Mouse (Mus musculus) heart, embryonic 10.5 days (tissue): ENCODE results near the gene Resf1. TPM values are rescaled to one million over a fixed set of nuclear protein-coding genes. Genes with fewer than 3 reads are reported as not detected.
"Not testable (repeated sequence)": the region's sequence is repeated elsewhere in the genome, so short reads cannot be mapped to it uniquely, and the experiment has no call there.

ENCODE experiments used
- DNase-seq: peaks from one replicate; pipeline ENCODE4 v3.0.0-alpha.2; 2017; ENCODE audit warnings: low spot score
- H3K27ac ChIP-seq: fragments of 300-500 bp; sonication (generic); 2 replicates; pipeline ENCODE4 v1.5.1; 2016; ENCODE audit warnings: mild to moderate bottlenecking
- H3K27me3 ChIP-seq: fragments of 300-500 bp; sonication (generic); 2 replicates; pipeline ENCODE4 v1.6.1; 2016; ENCODE audit warnings: mild to moderate bottlenecking; ENCODE audit not compliant: poor library complexity, insufficient read depth, severe bottlenecking
- H3K36me3 ChIP-seq: fragments of 300-500 bp; sonication (generic); 2 replicates; pipeline ENCODE4 v1.6.1; 2016; ENCODE audit warnings: mild to moderate bottlenecking, moderate library complexity
- H3K4me1 ChIP-seq: fragments of 300-500 bp; sonication (generic); 2 replicates; pipeline ENCODE4 v1.6.1; 2016; ENCODE audit warnings: mild to moderate bottlenecking
- H3K4me3 ChIP-seq: fragments of 300-500 bp; sonication (generic); 2 replicates; pipeline ENCODE4 v1.5.1; 2016; ENCODE audit warnings: mild to moderate bottlenecking, moderate library complexity
- H3K9me3 ChIP-seq: fragments of 300-500 bp; sonication (generic); 2 replicates; pipeline ENCODE4 v1.6.1; 2016; ENCODE audit warnings: mild to moderate bottlenecking, moderate library complexity
- WGBS: fragments of 180-500 bp; shearing (Covaris S2); methylation state at CpG from one replicate; pipeline ENCODE4 v1.1.7; 2016; 5-methylcytosine and 5-hydroxymethylcytosine counted together
- polyA plus RNA-seq: library from polyadenylated mRNA; unstranded; fragments of >200 nt; fragmentation: Nextera tagmentation; extraction: Ambion mirVana; gene quantifications from 2 replicates; pipeline ENCODE4 v1.2.1, GENCODE M21; 2016

The Resf1 gene
- polyA plus RNA-seq, 1 experiment from 2014 or later: 45.5 TPM

- no peaks in the 10 kb centered on the region for H3K27me3 ChIP-seq
- H3K27ac ChIP-seq: no peak overlapping the region
- 77% methylated on average over 1 of the region's 1 CpGs for WGBS
- H3K4me1 ChIP-seq: 0 out of 2 replicates have a peak, but pooled peaks cover 3% of the 10 kb centered on the region
- no peak for DNase-seq
- H3K4me3 ChIP-seq: no peak overlapping the region
- H3K9me3 ChIP-seq: no peaks in the 10 kb centered on the region
- peaks cover 42% of the 10 kb centered on the region for H3K36me3 ChIP-seq
Measured at GRCm38 (mm10) chr6:149312221-149312620, 3.0 kb downstream of the Resf1 start.

- Histone ChIP-seq H3K27me3 (no peaks in the 10 kb centered on the region), H3K36me3 (peaks cover 65% of the 10 kb centered on the region), H3K9me3 (no peaks in the 10 kb centered on the region), H3K4me3 (no peak overlapping the region), H3K27ac (no peak overlapping the region), H3K4me1 (0 out of 2 replicates have a peak, but pooled peaks cover 3% of the 10 kb centered on the region)
- WGBS: 94% methylated on average over 2 of the region's 2 CpGs
- no peak for DNase-seq
Measured at GRCm38 (mm10) chr6:149314918-149315317, 5.7 kb downstream of the Resf1 start.

DNA sequence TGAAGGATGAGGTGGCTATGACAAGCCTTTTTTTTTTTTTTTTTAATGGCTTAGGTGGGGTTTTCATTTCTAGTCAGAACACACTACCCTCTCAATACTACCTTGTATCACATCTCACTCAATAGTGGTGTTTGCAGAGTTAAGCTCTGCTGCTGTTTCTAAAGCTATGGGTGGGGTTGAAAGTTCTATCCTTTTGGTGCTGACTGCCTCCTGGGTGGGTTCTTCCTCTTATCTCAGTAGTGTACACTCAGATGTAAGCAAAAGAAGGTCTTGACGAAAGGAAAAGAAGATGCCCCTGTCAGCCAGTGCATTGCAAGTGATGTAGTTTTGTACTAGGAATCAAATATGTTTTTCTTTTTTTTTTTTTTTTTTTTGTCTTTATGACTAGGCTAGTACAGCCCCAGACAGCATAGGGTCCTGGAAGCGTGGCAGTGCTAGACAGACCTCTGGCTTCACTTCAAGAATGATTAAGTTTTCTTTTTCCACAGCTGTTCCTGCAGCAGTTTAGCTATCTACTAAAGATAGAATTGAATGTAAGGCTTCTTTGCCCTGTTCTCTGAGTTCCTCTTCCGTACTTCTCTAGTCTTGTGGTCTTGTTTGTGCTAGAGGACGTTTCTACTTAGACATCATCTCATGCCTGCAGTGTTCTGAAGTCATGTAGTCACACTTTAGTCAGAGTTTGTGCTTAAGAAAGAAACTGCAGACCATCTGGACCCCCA, 14.5 kb downstream of the Resf1 start:
- no peaks in the 10 kb centered on the region for H3K27me3 ChIP-seq
- H3K4me3 ChIP-seq: no peak overlapping the region
- H3K9me3 ChIP-seq: no peaks in the 10 kb centered on the region
- WGBS: 70% methylated on average over 4 of the region's 4 CpGs
- DNase-seq: no peak
- no peaks in the 10 kb centered on the region for H3K4me1 ChIP-seq
- no peak overlapping the region for H3K27ac ChIP-seq
- peaks cover 86% of the 10 kb centered on the region for H3K36me3 ChIP-seq

- 94% methylated on average over 6 of the region's 6 CpGs for WGBS
- H3K36me3 ChIP-seq: peaks cover 90% of the 10 kb centered on the region
- H3K4me1 ChIP-seq: no peaks in the 10 kb centered on the region
- no peak overlapping the region for H3K4me3 ChIP-seq
- H3K27ac ChIP-seq: no peak overlapping the region
- no peaks in the 10 kb centered on the region for H3K9me3 ChIP-seq
- no peaks in the 10 kb centered on the region for H3K27me3 ChIP-seq
- no peak for DNase-seq
Measured at GRCm38 (mm10) chr6:149324242-149324633, 15.0 kb downstream of the Resf1 start.

DNA sequence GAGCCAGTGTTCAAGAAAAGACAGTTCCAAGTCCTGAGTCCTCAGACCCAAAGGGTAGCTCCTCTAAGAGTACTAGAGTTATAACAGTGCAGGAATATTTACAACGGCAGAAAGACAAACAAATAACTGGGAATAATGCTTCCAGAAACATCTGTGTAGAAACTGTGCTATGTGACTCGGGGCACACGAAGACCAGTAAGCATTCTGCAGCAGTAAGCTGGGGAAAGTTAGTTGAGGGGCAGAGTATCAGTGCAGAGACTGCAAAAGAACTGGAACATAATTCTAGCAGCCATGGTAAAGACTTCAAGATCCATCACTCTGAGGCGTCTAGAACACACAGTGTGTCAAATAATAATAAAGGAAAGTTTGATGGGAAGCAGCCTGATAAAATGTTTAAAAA, 19.9 kb downstream of the Resf1 start:
- H3K27me3 ChIP-seq: no peaks in the 10 kb centered on the region
- H3K27ac ChIP-seq: no peak overlapping the region
- H3K4me3 ChIP-seq: no peak overlapping the region
- H3K36me3 ChIP-seq: peaks cover 88% of the 10 kb centered on the region
- 90% methylated on average over 4 of the region's 4 CpGs for WGBS
- no peaks in the 10 kb centered on the region for H3K9me3 ChIP-seq
- no peaks in the 10 kb centered on the region for H3K4me1 ChIP-seq
- no peak for DNase-seq

DNA sequence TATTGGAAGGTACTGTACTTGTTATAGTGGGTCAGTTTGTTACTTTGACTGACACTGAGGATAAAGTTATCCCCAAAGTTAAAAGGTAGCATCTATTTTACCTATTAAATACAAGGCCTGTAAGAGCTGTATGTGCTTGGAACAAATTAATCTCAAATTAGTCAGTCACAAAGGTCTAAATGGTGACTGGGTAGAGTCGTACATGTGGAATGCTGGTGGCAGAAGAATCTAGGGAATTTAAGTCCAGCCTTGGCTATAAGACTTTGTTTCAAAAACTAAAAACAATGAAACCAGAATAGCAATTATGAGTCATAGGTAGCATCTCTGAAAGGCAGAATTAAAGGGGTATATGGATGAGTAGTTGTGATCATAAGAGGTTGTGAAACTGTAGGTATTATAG, 21.1 kb downstream of the Resf1 start:
- no peaks in the 10 kb centered on the region for H3K27me3 ChIP-seq
- no peaks in the 10 kb centered on the region for H3K4me1 ChIP-seq
- no peaks in the 10 kb centered on the region for H3K9me3 ChIP-seq
- WGBS: 72% methylated on average over 1 of the region's 1 CpGs
- no peak for DNase-seq
- H3K4me3 ChIP-seq: no peak overlapping the region
- H3K27ac ChIP-seq: no peak overlapping the region
- H3K36me3 ChIP-seq: peaks cover 88% of the 10 kb centered on the region

GRCm38 (mm10) chr6:149333036-149333435, 23.8 kb downstream of the Resf1 start:
- peaks cover 78% of the 10 kb centered on the region for H3K36me3 ChIP-seq
- no peak for DNase-seq
- H3K9me3 ChIP-seq: no peaks in the 10 kb centered on the region
- WGBS: 91% methylated on average over 2 of the region's 2 CpGs
- no peak overlapping the region for H3K4me3 ChIP-seq
- no peaks in the 10 kb centered on the region for H3K4me1 ChIP-seq
- no peaks in the 10 kb centered on the region for H3K27me3 ChIP-seq
- H3K27ac ChIP-seq: no peak overlapping the region

DNA sequence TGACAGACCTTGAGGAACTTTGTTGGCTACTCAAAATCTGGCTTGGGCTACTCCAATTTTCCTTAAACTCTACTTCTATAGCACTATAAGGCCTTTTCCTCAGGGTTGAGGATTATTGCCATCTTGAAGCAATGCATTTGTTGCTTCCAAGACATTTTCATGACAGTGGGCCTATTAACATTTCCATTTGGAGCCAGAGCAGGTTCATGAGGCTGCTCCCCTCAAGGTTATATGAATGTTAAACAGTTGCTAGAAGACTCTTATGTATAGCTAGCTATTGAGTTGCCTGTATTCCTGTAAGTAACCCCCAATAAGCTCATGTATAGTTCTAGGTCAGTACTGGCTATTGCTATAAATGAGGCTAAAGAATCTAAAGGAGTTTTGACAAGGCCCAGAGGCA, 28.8 kb downstream of the Resf1 start:
- Histone ChIP-seq H3K27ac (no peak overlapping the region), H3K4me1 (no peaks in the 10 kb centered on the region), H3K27me3 (no peaks in the 10 kb centered on the region), H3K36me3 (peaks cover 45% of the 10 kb centered on the region), H3K4me3 (no peak overlapping the region), H3K9me3 (no peaks in the 10 kb centered on the region)
- no peak for DNase-seq

DNA sequence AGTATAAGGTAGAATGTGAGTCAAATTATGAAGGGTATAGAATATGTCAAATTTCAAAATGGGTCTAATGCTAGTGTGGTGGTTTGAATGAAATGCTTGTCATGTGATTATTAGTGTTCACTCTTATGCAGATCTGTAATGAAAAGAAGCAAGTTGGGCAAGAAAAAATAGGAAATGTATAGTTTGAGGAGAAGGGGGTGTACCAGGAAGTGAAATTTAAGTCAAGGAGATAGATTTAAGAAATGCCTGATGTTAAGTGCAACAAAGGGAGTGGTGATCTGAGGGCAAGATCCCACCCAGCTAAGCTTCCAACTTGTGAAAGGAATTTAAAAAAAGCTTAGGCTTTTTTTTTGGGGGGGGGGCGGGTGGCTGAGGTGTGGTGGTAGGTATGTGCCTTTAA, 29.4 kb downstream of the Resf1 start:
- no peak for DNase-seq
- Histone ChIP-seq H3K9me3 (no peaks in the 10 kb centered on the region), H3K27me3 (no peaks in the 10 kb centered on the region), H3K4me3 (no peak overlapping the region), H3K27ac (no peak overlapping the region), H3K4me1 (no peaks in the 10 kb centered on the region), H3K36me3 (peaks cover 39% of the 10 kb centered on the region)
- WGBS: 67% methylated on average over 1 of the region's 1 CpGs

- no peak overlapping the region for H3K27ac ChIP-seq
- DNase-seq: no peak
- H3K27me3 ChIP-seq: no peaks in the 10 kb centered on the region
- WGBS: 57% methylated on average over 2 of the region's 2 CpGs
- H3K4me3 ChIP-seq: no peak overlapping the region
- H3K36me3 ChIP-seq: peaks cover 6% of the 10 kb centered on the region; the same call in 1 of the 2 replicates
- H3K9me3 ChIP-seq: no peaks in the 10 kb centered on the region
- no peaks in the 10 kb centered on the region for H3K4me1 ChIP-seq
Measured at GRCm38 (mm10) chr6:149343802-149344201, 34.6 kb downstream of the Resf1 start.

DNA sequence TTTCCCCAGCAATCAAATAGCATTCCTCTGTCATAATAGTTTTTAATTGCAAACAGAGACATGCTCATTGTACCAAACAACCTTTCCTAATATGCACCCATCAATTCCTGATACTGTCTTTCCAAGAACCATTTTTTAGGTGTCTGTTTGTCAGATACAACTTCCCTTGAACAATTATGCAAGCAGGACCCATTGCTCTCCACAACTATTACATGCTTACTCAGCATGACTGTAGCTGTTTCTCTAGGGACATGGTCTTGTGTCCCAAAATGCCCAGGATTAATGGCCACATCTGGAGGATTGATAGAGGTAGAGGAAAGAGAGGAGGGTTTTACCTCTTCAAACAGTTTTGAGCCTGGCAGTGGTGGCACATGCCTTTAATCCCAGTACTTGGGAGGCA, 35.2 kb downstream of the Resf1 start:
- Histone ChIP-seq H3K9me3 (no peaks in the 10 kb centered on the region), H3K27me3 (no peaks in the 10 kb centered on the region), H3K36me3 (peaks cover 6% of the 10 kb centered on the region; the same call in 1 of the 2 replicates), H3K4me1 (no peaks in the 10 kb centered on the region), H3K4me3 (no peak overlapping the region), H3K27ac (no peak overlapping the region)
- DNase-seq: no peak

DNA sequence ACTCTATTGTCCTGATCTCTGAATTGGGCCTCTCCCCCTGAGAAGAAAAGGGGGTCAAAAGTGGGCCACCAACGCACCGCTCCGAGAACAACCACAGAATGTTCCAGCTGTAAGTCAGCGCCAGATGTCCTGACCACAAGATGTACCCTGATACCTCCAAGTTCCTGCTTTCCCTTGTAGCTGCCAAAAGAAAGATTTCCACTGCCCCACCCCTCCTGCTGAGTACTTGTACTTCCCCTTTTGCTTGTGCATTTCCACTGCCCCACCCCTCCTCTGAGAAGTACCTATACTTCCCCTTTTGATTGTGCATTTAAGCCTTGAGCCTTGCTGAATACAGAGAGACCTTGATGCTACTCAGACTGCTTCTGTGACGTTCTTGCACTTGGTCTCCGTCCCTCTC, 39.0 kb downstream of the Resf1 start:
- H3K9me3 ChIP-seq, H3K4me3 ChIP-seq, H3K27me3 ChIP-seq, H3K36me3 ChIP-seq, H3K4me1 ChIP-seq, DNase-seq, H3K27ac ChIP-seq: not testable (repeated sequence)
- 82% methylated on average over 6 of the region's 6 CpGs for WGBS

GRCm38 (mm10) chr6:149354826-149355495, 45.7 kb downstream of the Resf1 start:
- no peaks in the 10 kb centered on the region for H3K27me3 ChIP-seq
- WGBS: 68% methylated on average over 4 of the region's 4 CpGs
- no peak for DNase-seq
- H3K36me3 ChIP-seq: no peaks in the 10 kb centered on the region
- H3K27ac ChIP-seq: no peak overlapping the region
- no peaks in the 10 kb centered on the region for H3K4me1 ChIP-seq
- H3K9me3 ChIP-seq: no peaks in the 10 kb centered on the region; the same call in 1 of the 2 replicates
- no peak overlapping the region for H3K4me3 ChIP-seq
